Mouse (Mus musculus) CH12.LX (cell line): ENCODE results near the gene Txnip. TPM values are rescaled to one million over a fixed set of nuclear protein-coding genes. Genes with fewer than 3 reads are reported as not detected.

ENCODE experiments used
- DNase-seq: peaks from one replicate; pipeline ENCODE4 v3.0.0-alpha.2; 2013; ENCODE audit errors: extremely low read depth
- H3K27ac ChIP-seq: 2 replicates; pipeline ENCODE4 v1.5.1; 2012; ENCODE audit warnings: low read depth, mild to moderate bottlenecking, control low read depth, moderate library complexity; ENCODE audit not compliant: insufficient read depth
- H3K27me3 ChIP-seq: replicated peaks from 2 replicates; pipeline ENCODE3; 2012; ENCODE audit warnings: inconsistent platforms
- H3K36me3 ChIP-seq, 2 experiments: replicated peaks in 1 of 2; 2 replicates each; pipeline versions ENCODE3 to v1.6.1; 2012; ENCODE audit warnings: inconsistent platforms in 1 of 2, low read length in 1 of 2, mild to moderate bottlenecking in 1 of 2, mixed read lengths in 1 of 2, moderate library complexity in 1 of 2; ENCODE audit not compliant: control insufficient read depth in 1 of 2, insufficient read depth in 1 of 2
- H3K4me1 ChIP-seq, 2 experiments: 2 replicates each; pipeline ENCODE4 v1.6.1; 2012; ENCODE audit warnings: inconsistent platforms in 1 of 2, moderate library complexity in 1 of 2; ENCODE audit not compliant: insufficient read depth in 2 of 2, control insufficient read depth in 1 of 2
- H3K4me2 ChIP-seq: 2 replicates; pipeline ENCODE4 v1.6.1; 2012; ENCODE audit warnings: low read depth, mild to moderate bottlenecking, control low read depth; ENCODE audit not compliant: poor library complexity, insufficient read depth, severe bottlenecking
- H3K4me3 ChIP-seq, 3 experiments: fragments of 150-350 bp in 1 of 3; sonication (generic) in 1 of 3; replicated peaks in 1 of 3; 2 replicates each; pipeline versions ENCODE3 to v1.5.1; 2011 to 2012; ENCODE audit warnings: low read depth in 2 of 3, low read length in 2 of 3, mild to moderate bottlenecking in 2 of 3, moderate library complexity in 2 of 3, control low read depth in 1 of 3, improper control_type of control experiment in 1 of 3, inconsistent platforms in 1 of 3, mixed read lengths in 1 of 3; ENCODE audit not compliant: poor library complexity in 1 of 3
- H3K79me2 ChIP-seq: replicated peaks from 2 replicates; pipeline ENCODE4 v1.6.1; 2012; ENCODE audit warnings: mild to moderate bottlenecking, moderate library complexity; ENCODE audit not compliant: control insufficient read depth, poor library complexity, insufficient read depth, severe bottlenecking; ENCODE audit errors: extremely low read depth
- H3K9ac ChIP-seq: 2 replicates; pipeline ENCODE4 v1.6.1; 2012; ENCODE audit warnings: low read depth, mild to moderate bottlenecking, control low read depth, moderate library complexity; ENCODE audit not compliant: insufficient read depth
- H3K9me3 ChIP-seq: replicated peaks from 2 replicates; pipeline ENCODE3; 2012; ENCODE audit warnings: low read length, inconsistent platforms, mixed read lengths
- BHLHE40 ChIP-seq: IDR thresholded peaks from 2 replicates; pipeline ENCODE4 v1.6.1; 2011; ENCODE audit warnings: mild to moderate bottlenecking, low read depth, low read length, improper control_type of control experiment
- CHD2 ChIP-seq: IDR thresholded peaks from 2 replicates; pipeline ENCODE4 v1.6.1; 2011; ENCODE audit warnings: low read length, improper control_type of control experiment
- ELF1 ChIP-seq: IDR thresholded peaks from 2 replicates; pipeline ENCODE4 v1.6.1; 2014; ENCODE audit warnings: low read depth, mild to moderate bottlenecking, inconsistent platforms, low read length, improper control_type of control experiment
- EP300 ChIP-seq: IDR thresholded peaks from 2 replicates; pipeline ENCODE4 v1.6.1; 2011; ENCODE audit warnings: low read length, improper control_type of control experiment
- IRF4 ChIP-seq: IDR thresholded peaks from 2 replicates; pipeline ENCODE4 v1.6.1; 2014; ENCODE audit warnings: low read depth, mild to moderate bottlenecking, inconsistent platforms, low read length, improper control_type of control experiment
- JUND ChIP-seq: conservative IDR thresholded peaks from 2 replicates; pipeline ENCODE4 v1.6.1; 2011; ENCODE audit warnings: low read depth, low read length, improper control_type of control experiment
- MAX ChIP-seq: IDR thresholded peaks from 2 replicates; pipeline ENCODE4 v1.6.1; 2011; ENCODE audit warnings: low read length, improper control_type of control experiment
- MAZ ChIP-seq: IDR thresholded peaks from 2 replicates; pipeline ENCODE4 v1.6.1; 2012; ENCODE audit warnings: low read depth, mild to moderate bottlenecking, inconsistent platforms, low read length, improper control_type of control experiment, moderate library complexity
- MEF2A ChIP-seq: IDR thresholded peaks from 2 replicates; pipeline ENCODE4 v1.6.1; 2014; ENCODE audit warnings: low read depth, mild to moderate bottlenecking, inconsistent platforms, low read length, improper control_type of control experiment, borderline replicate concordance
- MYC ChIP-seq: IDR thresholded peaks from 2 replicates; pipeline ENCODE4 v1.6.1; 2011; ENCODE audit warnings: low read depth, mild to moderate bottlenecking, improper control_type of control experiment, low read length
- NRF1 ChIP-seq: IDR thresholded peaks from 2 replicates; pipeline ENCODE4 v1.6.1; 2014; ENCODE audit warnings: low read depth, mild to moderate bottlenecking, inconsistent platforms, low read length, improper control_type of control experiment, moderate library complexity
- PAX5 ChIP-seq: IDR thresholded peaks from 2 replicates; pipeline ENCODE4 v1.6.1; 2012; ENCODE audit warnings: low read length, inconsistent platforms, mixed read lengths
- POLR2AphosphoS2 ChIP-seq: IDR thresholded peaks from 2 replicates; pipeline ENCODE4 v1.6.1; 2011; ENCODE audit warnings: low read depth, low read length, improper control_type of control experiment
- RAD21 ChIP-seq: IDR thresholded peaks from 2 replicates; pipeline ENCODE4 v1.6.1; 2011; ENCODE audit warnings: low read depth, mild to moderate bottlenecking, low read length, improper control_type of control experiment, moderate library complexity
- RCOR1 ChIP-seq: conservative IDR thresholded peaks from 2 replicates; pipeline ENCODE4 v1.6.1; 2012; ENCODE audit warnings: low read depth, mild to moderate bottlenecking, inconsistent platforms, low read length, improper control_type of control experiment
- SMC3 ChIP-seq: IDR thresholded peaks from 2 replicates; pipeline ENCODE4 v1.6.1; 2011; ENCODE audit warnings: low read depth, low read length, improper control_type of control experiment
- ZC3H11A ChIP-seq: IDR thresholded peaks from 2 replicates; pipeline ENCODE4 v1.6.1; 2012; ENCODE audit warnings: low read depth, mild to moderate bottlenecking, inconsistent platforms, low read length, improper control_type of control experiment
- ZNF384 ChIP-seq: IDR thresholded peaks from 2 replicates; pipeline ENCODE4 v1.6.1; 2012; ENCODE audit warnings: low read depth, low read length, improper control_type of control experiment, inconsistent platforms
- dilution Hi-C: fragments of 300-500 bp; cut with MboI; formaldehyde crosslinking; loops from 2 replicates; pipeline ENCODE4 v1.14.3; 2020; ENCODE audit warnings: low sequenced_read_pairs; ENCODE audit not compliant: extremely low pct_unique_long_range_greater_than_20kb, extremely low pct_ligation_motif_present
- in situ Hi-C: fragments of 300-500 bp; cut with MboI; formaldehyde crosslinking; loops from 3 replicates; pipeline ENCODE4 v1.14.3; 2019; ENCODE audit warnings: low sequenced_read_pairs, low pct_ligation_motif_present, low pct_unique_long_range_greater_than_20kb, mixed read lengths
- polyA plus RNA-seq: library from polyadenylated mRNA; unstranded; fragments of >175 nt; gene quantifications from 2 replicates; pipeline ENCODE4 v1.2.1, GENCODE M21; 2012; ENCODE audit warnings: low read depth; ENCODE audit not compliant: insufficient read length
- total RNA-seq, 2 experiments: library from RNA; depleted of rRNA; stranded (reverse); fragments of 300-350 nt in 1 of 2; fragments of >200 nt in 1 of 2; gene quantifications; 2 replicates each; pipeline ENCODE4 v1.2.3; 2012 to 2014

Gene Txnip
- total and polyA plus RNA-seq, 3 experiments = 41.8 to 220 (median 76.7) TPM

GRCm38 (mm10) chr3:96554251-96554650 is 3.5 kb upstream of the Txnip start:
- no peak for DNase-seq
- Histone ChIP-seq H3K4me3 (no peak overlapping the region), H3K27me3 (no peaks in the 10 kb centered on the region), H3K9ac (no peak overlapping the region), H3K9me3 (no peaks in the 10 kb centered on the region), H3K27ac (no peak overlapping the region), H3K4me1 (peaks cover 7 to 39% of the 10 kb centered on the region in 2 experiments), H3K4me2 (no peak overlapping the region), H3K79me2 (peaks cover 14% of the 10 kb centered on the region), H3K36me3 (peaks cover 1 to 4% of the 10 kb centered on the region in 2 experiments)
- TF ChIP-seq MYC = no peak
- dilution Hi-C loops = no loop called here
- in situ Hi-C loops = no loop called here

- Histone ChIP-seq H3K4me2 (no peak overlapping the region), H3K4me1 (peaks cover 4 to 35% of the 10 kb centered on the region in 2 experiments), H3K36me3 (peaks cover 10 to 13% of the 10 kb centered on the region in 2 experiments), H3K27ac (no peak overlapping the region), H3K9ac (no peak overlapping the region), H3K4me3 (no peak overlapping the region), H3K9me3 (no peaks in the 10 kb centered on the region), H3K79me2 (peaks cover 23% of the 10 kb centered on the region), H3K27me3 (no peaks in the 10 kb centered on the region)
- no peak for DNase-seq
- dilution Hi-C loops = no loop called here
- TF ChIP-seq PAX5 (no peak), MAZ (no peak), MEF2A (no peak), RAD21 (no peak), NRF1 (no peak), SMC3 (no peak), MAX (no peak), CHD2 (no peak), ZNF384 (no peak), ZC3H11A (no peak)
- in situ Hi-C loops = no loop called here
Measured at GRCm38 (mm10) chr3:96555041-96555596, 2.6 kb upstream of the Txnip start.

GRCm38 (mm10) chr3:96555999-96556614 is 1.6 kb upstream of the Txnip start:
- Histone ChIP-seq H3K27me3 (no peaks in the 10 kb centered on the region), H3K27ac (no peak overlapping the region), H3K4me3 (no peak overlapping the region), H3K9me3 (no peaks in the 10 kb centered on the region), H3K4me2 (peak overlapping the region; percentile 90; the same call in 1 of the 2 replicates), H3K4me1 (peaks cover 0 to 35% of the 10 kb centered on the region in 2 experiments; a peak in 2 of 4 replicates), H3K9ac (peak overlapping the region; percentile 99), H3K79me2 (peaks cover 33% of the 10 kb centered on the region), H3K36me3 (peaks cover 20 to 23% of the 10 kb centered on the region in 2 experiments)
- TF ChIP-seq MYC (no peak), RAD21 (no peak), RCOR1 (no peak), POLR2AphosphoS2 (no peak), CHD2 (no peak), IRF4 (no peak), EP300 (no peak), ZC3H11A (no peak), ELF1 (no peak), BHLHE40 (no peak), JUND (no peak), NRF1 (no peak), MAX (no peak)
- dilution Hi-C loops = no loop called here
- no peak for DNase-seq
- in situ Hi-C loops = no loop called here
